Mouse (Mus musculus): ENCODE results near the gene Arhgdig.

GRCm38 (mm10) chr17:26200831-26201705 is 6.5 kb downstream of the Arhgdig start:
- TF ChIP-seq CEBPB (IDR thresholded peaks at IDR 0.05; ENCODE audit: insufficient read depth, poor library complexity, severe bottlenecking) (no peak), TCF12 (IDR thresholded peaks at IDR 0.05; ENCODE audit: insufficient read depth, poor library complexity, severe bottlenecking) (no peak)

All from myocyte (in vitro differentiated cells).